Mouse (Mus musculus) CD4-positive, CD25-positive, alpha-beta regulatory T cell, adult 2 months (primary cell): ENCODE data around the gene Tm9sf1.

Experiments
- DNase-seq: peaks from one replicate; pipeline ENCODE4 v3.0.0-alpha.2; 2012; ENCODE audit warnings: low read depth, low spot score

Tm9sf1 gene

GRCm38 (mm10) chr14:55590748-55591330 is 52.8 kb downstream of the Tm9sf1 start, which contains the start of gene Psme2:
Gene Psme2, minus strand, starts transcription at chr14:55591113.
- peak; percentile 92 for DNase-seq

GRCm38 (mm10) chr14:55589771-55590448 is 53.7 kb downstream of the Tm9sf1 start:
- peak; percentile 81 for DNase-seq

GRCm38 (mm10) chr14:55589271-55589670 is 54.3 kb downstream of the Tm9sf1 start:
- no peak for DNase-seq

- peak; percentile 40 for DNase-seq
Measured at GRCm38 (mm10) chr14:55586149-55586548, 57.5 kb downstream of the Tm9sf1 start.
